Mouse (Mus musculus) cerebellum, adult 9-10 months (tissue): Measurements from ENCODE around the gene Nelfe.
"Not testable (repeated sequence)": the region's sequence is repeated elsewhere in the genome, so short reads cannot be mapped to it uniquely, and the experiment has no call there.

Experiments used
- DNase-seq: peaks from one replicate; pipeline ENCODE4 v3.0.0; 2022

The Nelfe gene

GRCm38 (mm10) chr17:34894801-34895530, 44.8 kb downstream of the Nelfe start:
- peak; percentile 76 for DNase-seq

- no peak for DNase-seq
Observed at GRCm38 (mm10) chr17:34895724-34896123, 45.5 kb downstream of the Nelfe start.

- peak; percentile 53 for DNase-seq
Observed at GRCm38 (mm10) chr17:34896366-34896765, 46.2 kb downstream of the Nelfe start.

DNA sequence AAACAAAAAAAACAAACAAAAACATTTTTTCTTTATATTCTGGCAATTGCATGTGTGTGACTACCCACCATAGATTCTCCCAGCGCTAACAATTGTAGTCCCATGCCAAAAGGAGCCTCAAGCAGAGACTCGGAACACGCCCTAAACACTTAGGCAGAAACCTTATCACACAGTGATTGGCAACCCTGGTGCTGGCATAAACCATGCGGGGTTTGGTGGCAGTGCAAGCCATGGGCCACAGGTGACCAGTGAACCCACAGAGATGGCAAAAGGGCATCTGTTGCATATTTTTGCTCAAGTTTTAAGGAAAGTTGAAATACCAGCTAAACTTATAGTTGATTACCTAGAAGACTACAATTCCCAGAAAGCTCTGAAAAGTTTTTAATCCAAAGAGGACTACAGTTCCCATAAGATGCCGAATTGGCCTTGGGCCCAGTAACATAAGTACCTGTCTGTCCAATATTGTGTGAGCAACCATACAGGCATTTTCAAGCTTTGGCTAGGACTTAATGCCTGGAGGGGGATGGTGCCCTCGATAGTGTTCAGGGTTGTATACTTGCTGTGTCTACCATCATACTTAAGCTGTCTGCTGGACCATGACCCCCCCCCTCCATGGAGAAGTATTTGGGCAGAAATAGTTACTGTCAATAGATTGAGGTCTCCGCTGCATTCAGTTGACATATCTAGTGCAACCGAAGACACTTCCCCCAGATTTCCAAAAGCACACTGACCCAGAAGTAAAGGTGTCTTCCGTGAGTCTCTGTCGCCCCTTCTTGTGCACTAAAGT, 47.4 kb downstream of the Nelfe start:
- peak; percentile 78 for DNase-seq

GRCm38 (mm10) chr17:34898160-34898586, 48.0 kb downstream of the Nelfe start, which contains the start of the genes C2 and Ehmt2:
TSS of gene C2 (minus strand) at chr17:34898265.
TSS of gene Ehmt2 (plus strand) at chr17:34898469.
- DNase-seq = peak; percentile 80

GRCm38 (mm10) chr17:34898706-34899052, 48.5 kb downstream of the Nelfe start:
- no peak for DNase-seq

DNA sequence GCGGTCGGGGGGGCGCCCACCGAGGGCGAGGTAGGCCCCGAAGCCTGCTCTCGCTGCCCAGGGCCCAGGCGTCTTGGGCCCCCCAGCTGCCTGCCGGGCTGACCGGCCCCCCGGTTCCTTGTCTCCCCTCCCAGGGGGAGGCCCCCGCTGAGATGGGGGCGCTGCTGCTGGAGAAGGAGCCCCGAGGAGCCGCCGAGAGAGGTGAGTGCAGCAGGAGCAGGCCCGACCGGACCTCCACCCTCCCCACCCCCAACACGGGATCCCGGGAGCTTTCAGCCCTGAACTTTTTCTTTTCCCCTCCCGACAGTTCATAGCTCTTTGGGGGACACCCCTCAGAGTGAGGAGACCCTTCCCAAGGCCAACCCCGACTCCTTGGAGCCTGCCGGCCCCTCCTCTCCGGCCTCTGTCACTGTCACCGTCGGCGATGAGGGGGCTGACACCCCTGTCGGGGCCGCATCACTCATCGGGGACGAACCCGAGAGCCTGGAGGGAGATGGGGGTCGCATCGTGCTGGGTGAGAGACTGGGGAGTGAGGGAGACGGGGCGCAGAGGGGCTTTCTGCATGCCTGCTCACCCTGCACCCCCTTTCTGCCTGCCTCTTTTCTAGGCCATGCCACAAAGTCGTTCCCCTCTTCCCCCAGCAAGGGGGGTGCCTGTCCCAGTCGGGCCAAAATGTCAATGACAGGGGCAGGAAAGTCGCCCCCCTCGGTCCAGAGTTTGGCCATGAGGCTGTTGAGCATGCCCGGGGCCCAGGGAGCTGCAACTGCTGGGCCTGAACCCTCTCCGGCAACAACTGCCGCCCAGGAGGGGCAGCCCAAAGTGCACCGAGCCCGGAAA, 49.1 kb downstream of the Nelfe start:
- DNase-seq = peak; percentile 63

DNA sequence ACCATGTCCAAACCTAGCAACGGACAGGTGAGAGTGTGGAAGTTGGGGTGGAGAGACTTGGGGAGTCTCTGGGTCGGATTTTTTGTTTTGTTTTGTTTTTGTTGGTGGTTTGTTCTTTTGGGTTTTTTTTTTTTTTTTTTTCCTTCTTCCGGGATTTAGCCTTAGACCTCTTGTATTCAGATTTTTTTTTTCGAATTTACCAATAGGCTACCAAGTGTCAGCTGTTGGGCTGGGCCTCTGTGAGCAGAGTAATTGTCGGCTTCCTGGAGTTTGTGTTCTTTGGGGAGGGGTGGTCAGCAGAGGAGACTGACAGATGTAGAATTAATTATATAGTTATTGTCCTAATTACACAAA, 49.7 kb downstream of the Nelfe start:
- no peak for DNase-seq

DNA sequence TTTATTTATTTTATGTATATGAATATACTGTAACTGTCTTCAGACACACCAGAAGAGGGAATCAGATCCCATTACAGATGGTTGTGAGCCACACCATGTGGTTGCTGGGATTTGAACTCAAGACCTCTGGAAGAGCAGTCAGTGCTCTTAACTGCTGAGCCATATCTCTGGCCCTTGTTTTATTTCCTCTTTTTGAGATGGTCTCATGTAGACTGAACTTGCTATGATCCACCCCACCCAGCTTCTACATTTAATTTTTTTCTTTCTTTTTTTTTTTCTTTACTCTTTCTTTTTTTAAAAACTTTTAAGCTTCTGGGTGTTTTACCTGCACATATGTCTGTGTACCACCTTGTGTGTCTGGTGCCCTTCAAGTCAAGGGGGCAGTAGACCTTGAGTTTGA, 50.6 kb downstream of the Nelfe start:
- DNase-seq = not testable (repeated sequence)

DNA sequence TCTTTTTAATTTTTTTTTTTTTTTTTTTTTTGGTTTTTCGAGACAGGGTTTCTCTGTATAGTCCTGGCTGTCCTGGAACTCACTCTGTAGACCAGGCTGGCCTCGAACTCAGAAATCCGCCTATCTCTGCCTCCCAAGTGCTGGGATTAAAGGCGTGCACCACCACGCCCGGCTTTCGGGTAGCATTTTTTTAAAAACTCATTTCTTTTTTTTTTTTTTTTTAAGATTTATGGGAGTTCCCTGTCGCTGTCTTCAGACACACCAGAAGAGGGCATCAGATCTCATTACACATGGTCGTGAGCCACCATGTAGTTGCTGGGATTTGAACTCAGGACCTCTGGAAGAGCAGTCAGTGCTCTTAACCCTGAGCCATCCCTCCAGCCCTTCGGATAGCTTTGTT, 51.8 kb downstream of the Nelfe start:
- not testable (repeated sequence) for DNase-seq

GRCm38 (mm10) chr17:34902895-34903294, 52.7 kb downstream of the Nelfe start:
- DNase-seq = no peak
